Mouse (Mus musculus) G1E (cell line): ENCODE measurements around the gene Tspoap1. TPM values are rescaled to one million over a fixed set of nuclear protein-coding genes. Genes with fewer than 3 reads are reported as not detected.

Experiments
- ATAC-seq: 2 replicates; pipeline ENCODE4 v1.8.0; 2016; ENCODE audit warnings: mild to moderate bottlenecking; ENCODE audit not compliant: insufficient number of reproducible peaks, poor library complexity, low FRiP score, severe bottlenecking; ENCODE audit errors: extremely low read depth
- DNase-seq: peaks from one replicate; pipeline ENCODE4 v3.0.0; 2012; ENCODE audit warnings: low spot score
- H3K27me3 ChIP-seq: 2 replicates; pipeline ENCODE4 v1.6.1; 2012; ENCODE audit warnings: mild to moderate bottlenecking, low read length, inconsistent platforms; ENCODE audit not compliant: insufficient read depth
- H3K36me3 ChIP-seq: replicated peaks from 2 replicates; pipeline ENCODE3; 2012; ENCODE audit warnings: mild to moderate bottlenecking, inconsistent platforms
- H3K4me1 ChIP-seq: 2 replicates; pipeline ENCODE4 v1.6.1; 2012; ENCODE audit warnings: low read depth, low read length, inconsistent platforms, mixed read lengths; ENCODE audit not compliant: insufficient read depth
- H3K4me3 ChIP-seq: 2 replicates; pipeline ENCODE4 v1.5.1; 2012; ENCODE audit warnings: low read depth, mild to moderate bottlenecking, inconsistent platforms, low read length, moderate library complexity, mixed read lengths
- H3K9me3 ChIP-seq: replicated peaks from 2 replicates; pipeline ENCODE4 v1.6.1; 2012; ENCODE audit warnings: inconsistent platforms
- CTCF ChIP-seq: IDR thresholded peaks from 2 replicates; pipeline ENCODE4 v1.5.1; 2012; ENCODE audit warnings: low read depth, low read length, inconsistent platforms, mixed read lengths
- GATA1 ChIP-seq: IDR thresholded peaks from 2 replicates; pipeline ENCODE4 v1.6.1; 2012; ENCODE audit warnings: borderline replicate concordance, low read length, inconsistent platforms, mixed read lengths
- GATA2 ChIP-seq: IDR thresholded peaks from 2 replicates; pipeline ENCODE4 v1.6.1; 2012; ENCODE audit warnings: low read depth, low read length, inconsistent platforms, borderline replicate concordance
- POLR2AphosphoS5 ChIP-seq: IDR thresholded peaks from 2 replicates; pipeline ENCODE4 v1.6.1; 2012; ENCODE audit warnings: low read depth, low read length, inconsistent platforms; ENCODE audit not compliant: insufficient replicate concordance
- TAL1 ChIP-seq: conservative IDR thresholded peaks from 2 replicates; pipeline ENCODE4 v1.6.1; 2012; ENCODE audit warnings: low read depth, low read length, inconsistent platforms, mixed read lengths
- polyA plus RNA-seq: library from polyadenylated mRNA; stranded (reverse); fragments of >175 nt; gene quantifications from 2 replicates; pipeline ENCODE4 v1.2.3, GENCODE M21; 2012
- total RNA-seq, 2 experiments: library from RNA; stranded (forward) in 1 of 2; stranded (reverse) in 1 of 2; fragments of 200-1000 nt in 1 of 2; fragments of >200 nt in 1 of 2; fragmentation: Nextera tagmentation in 1 of 2; gene quantifications; 2 replicates each; pipeline ENCODE4 v1.2.3; 2014 to 2017

Gene Tspoap1
- total and polyA plus RNA-seq, 3 experiments, result 9.9 to 17.4 (median 10.2) TPM

- peak; percentile 25 for ATAC-seq
- peak; percentile 66 for DNase-seq
These were observed 11.9 kb upstream of the Tspoap1 start for GRCm38 (mm10) chr11:87748132-87749119.

DNA sequence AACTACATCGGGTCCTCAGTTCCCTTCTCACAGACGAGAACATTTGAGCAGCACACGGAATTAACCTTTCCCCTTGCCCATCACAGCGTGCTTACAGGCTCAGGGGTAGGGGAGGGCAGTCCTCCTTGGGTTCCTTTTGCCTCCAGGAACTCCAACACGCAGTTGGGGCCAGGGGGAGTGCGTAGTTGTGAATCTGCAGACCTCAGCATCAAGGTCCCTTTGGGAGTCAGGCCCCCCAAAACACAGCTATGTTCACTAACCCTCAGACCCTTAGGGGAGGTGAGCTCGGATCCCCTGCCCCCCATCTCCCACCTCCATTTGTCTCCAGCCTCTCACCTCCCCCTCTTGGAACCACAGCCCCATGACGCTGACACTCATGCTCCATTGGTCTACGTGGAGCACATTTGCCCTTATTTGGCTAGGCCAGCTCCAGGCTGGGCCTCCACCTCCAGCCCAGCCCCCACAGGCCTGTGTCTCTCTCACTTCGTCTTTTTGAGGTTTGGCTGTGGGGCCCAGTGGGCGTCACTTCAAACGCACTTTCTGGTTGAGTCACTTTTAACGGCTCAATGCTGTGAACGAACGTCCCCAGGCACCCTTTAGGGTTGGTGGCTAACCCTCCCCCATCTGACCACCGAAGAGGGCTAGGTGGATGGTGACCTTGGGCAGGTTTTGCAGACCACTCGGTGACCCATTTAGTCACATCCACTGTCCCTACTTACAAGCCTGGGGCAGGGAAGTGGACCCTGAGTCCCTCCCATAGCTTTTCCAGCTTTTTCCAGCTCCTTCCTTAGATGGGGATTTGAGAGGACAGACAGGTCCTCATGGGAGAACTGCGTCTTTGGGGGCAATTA lies 10.9 kb upstream of the Tspoap1 start:
- Histone ChIP-seq H3K36me3 (peaks cover 28% of the 10 kb centered on the region), H3K27me3 (no peaks in the 10 kb centered on the region), H3K4me1 (peaks cover 91% of the 10 kb centered on the region), H3K9me3 (no peaks in the 10 kb centered on the region), H3K4me3 (peak overlapping the region; percentile 70)
- TF ChIP-seq GATA2 (no peak), GATA1 (no peak), CTCF (no peak), POLR2AphosphoS5 (no peak; the same call in 1 of the 2 replicates), TAL1 (no peak)
- DNase-seq (peak; percentile 81), ATAC-seq (peak; percentile 76)

More at GRCm38 (mm10) chr11:87748132-87749119, 11.9 kb upstream of the Tspoap1 start:
- no peak for TF ChIP-seq GATA1
- peak; percentile 71; the same call in 1 of the 2 replicates for TF ChIP-seq POLR2AphosphoS5
- H3K36me3 ChIP-seq, result peaks cover 38% of the 10 kb centered on the region
- no peaks in the 10 kb centered on the region for H3K9me3 ChIP-seq
- H3K4me1 ChIP-seq, result peaks cover 87% of the 10 kb centered on the region
- no peaks in the 10 kb centered on the region for H3K27me3 ChIP-seq
- peak overlapping the region; percentile 70 for H3K4me3 ChIP-seq

DNA sequence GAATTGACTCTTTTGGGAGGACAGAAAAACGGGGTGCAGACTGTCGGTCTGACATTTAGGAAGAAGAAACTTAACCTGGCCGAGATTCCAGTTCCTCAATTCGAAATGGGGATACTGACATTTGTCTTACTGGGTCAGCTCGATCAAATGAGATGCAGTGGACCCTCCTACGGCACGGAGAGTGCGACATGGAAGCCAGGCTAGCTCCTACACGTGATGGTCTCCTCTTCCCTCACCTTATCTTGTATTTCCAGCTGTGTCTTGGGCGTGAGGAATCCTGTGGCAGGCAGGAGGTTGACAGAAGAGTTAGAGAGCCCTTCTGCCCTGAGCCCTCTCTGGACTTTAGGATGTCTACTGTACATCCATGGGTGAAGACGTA lies 10.3 kb upstream of the Tspoap1 start:
- Histone ChIP-seq H3K27me3 (no peaks in the 10 kb centered on the region), H3K4me1 (peaks cover 89% of the 10 kb centered on the region), H3K9me3 (no peaks in the 10 kb centered on the region), H3K4me3 (peak overlapping the region; percentile 70), H3K36me3 (peaks cover 22% of the 10 kb centered on the region)
- TF ChIP-seq GATA2, result no peak
- no peak for TF ChIP-seq CTCF
- peak; percentile 89 for TF ChIP-seq TAL1
- TF ChIP-seq POLR2AphosphoS5, result no peak; the same call in 1 of the 2 replicates
- DNase-seq (no peak), ATAC-seq (no peak)

- TF ChIP-seq POLR2AphosphoS5 (no peak; the same call in 1 of the 2 replicates), TAL1 (no peak), GATA1 (no peak), GATA2 (no peak), CTCF (no peak)
- ATAC-seq, result no peak
- Histone ChIP-seq H3K36me3 (peaks cover 17% of the 10 kb centered on the region), H3K4me1 (peaks cover 84% of the 10 kb centered on the region), H3K9me3 (no peaks in the 10 kb centered on the region), H3K4me3 (peak overlapping the region; percentile 70), H3K27me3 (no peaks in the 10 kb centered on the region)
- no peak for DNase-seq
These were observed 9.8 kb upstream of the Tspoap1 start for GRCm38 (mm10) chr11:87750521-87750920.

- DNase-seq (no peak), ATAC-seq (no peak)
- Histone ChIP-seq H3K4me1 (peaks cover 80% of the 10 kb centered on the region), H3K4me3 (peak overlapping the region; percentile 72), H3K27me3 (no peaks in the 10 kb centered on the region), H3K9me3 (no peaks in the 10 kb centered on the region), H3K36me3 (peaks cover 12% of the 10 kb centered on the region)
- TF ChIP-seq TAL1, result no peak
- no peak for TF ChIP-seq CTCF
- TF ChIP-seq GATA2, result no peak
- no peak; the same call in 1 of the 2 replicates for TF ChIP-seq POLR2AphosphoS5
- TF ChIP-seq GATA1, result no peak
These were observed 9.3 kb upstream of the Tspoap1 start for GRCm38 (mm10) chr11:87751031-87751430.

DNA sequence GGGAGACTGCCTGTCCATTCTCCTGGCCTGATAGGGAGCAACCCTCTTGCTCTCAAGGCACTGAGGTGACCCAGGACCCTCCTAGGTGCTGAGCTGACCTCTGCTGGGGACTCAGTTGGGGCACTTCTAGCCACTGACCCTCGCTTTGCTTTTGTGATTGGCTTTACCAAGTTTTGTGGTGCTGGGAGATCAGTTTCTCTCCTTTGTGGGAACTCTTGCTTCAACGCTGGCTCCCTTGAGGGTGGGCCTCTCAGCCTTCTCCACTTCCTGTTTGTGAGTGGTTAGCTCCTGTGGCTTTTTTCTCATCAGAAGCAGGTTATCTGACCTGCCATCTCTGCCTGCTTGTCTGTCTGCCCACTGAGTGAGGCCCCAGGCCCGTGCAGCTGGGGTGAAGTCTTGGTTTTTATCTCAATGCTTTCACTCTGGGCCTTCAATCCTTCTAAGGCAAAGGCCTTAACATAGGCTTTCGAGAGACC lies 8.8 kb upstream of the Tspoap1 start:
- peak overlapping the region; percentile 72 for H3K4me3 ChIP-seq
- DNase-seq, result peak; percentile 70
- peaks cover 12% of the 10 kb centered on the region for H3K36me3 ChIP-seq
- peak; percentile 22 for ATAC-seq
- H3K27me3 ChIP-seq, result no peaks in the 10 kb centered on the region
- H3K4me1 ChIP-seq, result peaks cover 76% of the 10 kb centered on the region
- TF ChIP-seq GATA1 (no peak), CTCF (no peak), POLR2AphosphoS5 (no peak; the same call in 1 of the 2 replicates), TAL1 (peak; percentile 55), GATA2 (peak; percentile 91; the same call in 1 of the 2 replicates)
- H3K9me3 ChIP-seq, result no peaks in the 10 kb centered on the region
